Mouse (Mus musculus): ENCODE results near the gene Esp24. TPM values are rescaled to one million over a fixed set of nuclear protein-coding genes. Genes with fewer than 3 reads are reported as not detected.

Gene Esp24
- polyA plus RNA-seq, 1 experiment from 2014 or later: not detected

DNA sequence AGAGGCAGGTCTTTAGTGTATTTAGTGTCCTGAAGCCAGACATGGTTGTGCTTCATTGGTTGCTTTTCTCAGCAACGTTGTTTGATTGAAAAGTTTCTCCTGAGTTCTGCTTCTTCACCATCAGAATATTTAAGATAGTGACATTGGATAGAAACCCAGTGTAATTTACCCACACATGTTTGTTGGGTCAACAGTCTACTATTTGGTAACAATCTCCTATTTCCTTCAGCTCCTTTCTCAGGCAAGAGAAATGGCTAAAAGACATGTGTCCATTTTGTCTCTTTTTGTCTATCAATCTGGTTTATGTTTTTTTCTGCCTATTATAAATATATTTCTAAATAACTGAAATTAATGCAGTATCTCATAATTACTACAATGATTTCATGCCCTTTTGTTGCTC lies 40.4 kb downstream of the Esp24 start, which contains the start of gene Esp23:
TSS of gene Esp23 (minus strand) at position 101 of the 400 bp plus-strand sequence.
- Histone ChIP-seq H3K4me1 (replicated peaks; ENCODE audit: insufficient read depth, low read length) (no peaks in the 10 kb centered on the region), H3K27me3 (ENCODE audit: insufficient read depth, low read length) (no peaks in the 10 kb centered on the region), H3K36me3 (ENCODE audit: insufficient read depth, low read length) (no peaks in the 10 kb centered on the region), H3K9me3 (replicated peaks; ENCODE audit: low read length) (no peaks in the 10 kb centered on the region), H3K4me2 (ENCODE audit: low read length) (no peak within 1 kb of the TSS), H3K4me3 (replicated peaks; ENCODE audit: low read depth, low read length) (no peak within 1 kb of the TSS), H3K9ac (ENCODE audit: low read depth, low read length) (no peak within 1 kb of the TSS), H3K27ac (no peak within 1 kb of the TSS)
- ATAC-seq (replicated peaks; ENCODE audit: low FRiP score, low read depth) (no peak), DNase-seq (ENCODE audit: low spot score) (no peak)
- no peak for TF ChIP-seq CTCF (IDR thresholded peaks at IDR 0.05; ENCODE audit: low read depth)
- 45% methylated on average over 1 of the region's 1 CpGs for WGBS

Other genes with a start within 250 kb of the Esp24 start
- gene Gm21903, start 6.6 kb downstream of the Esp24 start, polyA plus RNA-seq (2015; fragmentation: Nextera tagmentation; extraction: Ambion mirVana): not detected in 2 replicates
- not detected in 2 replicates for gene Esp23, start 40.3 kb downstream of the Esp24 start, polyA plus RNA-seq (2015; fragmentation: Nextera tagmentation; extraction: Ambion mirVana)
- gene Esp22, start 58.6 kb downstream of the Esp24 start, polyA plus RNA-seq (2015; fragmentation: Nextera tagmentation; extraction: Ambion mirVana): not detected in 2 replicates